Mouse (Mus musculus): ENCODE data around the gene Acvr1b. TPM values are rescaled to one million over a fixed set of nuclear protein-coding genes. Genes with fewer than 3 reads are reported as not detected.

Gene Acvr1b
- polyA plus RNA-seq, 1 experiment from 2014 or later: 12.6 TPM

- Histone ChIP-seq H3K27me3 (replicated peaks; ENCODE audit: control insufficient read depth, insufficient read depth, low read length) (no peaks in the 10 kb centered on the region), H3K27ac (ENCODE audit: low read depth) (no peak overlapping the region), H3K9me3 (ENCODE audit: control insufficient read depth, low read length) (peaks cover 5% of the 10 kb centered on the region; the same call in 1 of the 2 replicates), H3K9ac (ENCODE audit: low read length) (no peak overlapping the region), H3K4me1 (replicated peaks; ENCODE audit: control insufficient read depth, insufficient read depth, low read length) (no peaks in the 10 kb centered on the region), H3K4me3 (ENCODE audit: low read depth, low read length) (no peak overlapping the region), H3K36me3 (ENCODE audit: control insufficient read depth, insufficient read depth, low read length) (peaks cover 87% of the 10 kb centered on the region), H3K4me2 (ENCODE audit: low read length) (no peak overlapping the region)
- ATAC-seq (replicated peaks; ENCODE audit: low FRiP score, low TSS enrichment, low read depth) (peak; percentile 40; the same call in 1 of the 2 replicates), DNase-seq (ENCODE audit: low spot score) (no peak)
- 66% methylated on average over 4 of the region's 4 CpGs for WGBS
These were observed 29.8 kb downstream of the Acvr1b start for GRCm38 (mm10) chr15:101203673-101204072.

DNA sequence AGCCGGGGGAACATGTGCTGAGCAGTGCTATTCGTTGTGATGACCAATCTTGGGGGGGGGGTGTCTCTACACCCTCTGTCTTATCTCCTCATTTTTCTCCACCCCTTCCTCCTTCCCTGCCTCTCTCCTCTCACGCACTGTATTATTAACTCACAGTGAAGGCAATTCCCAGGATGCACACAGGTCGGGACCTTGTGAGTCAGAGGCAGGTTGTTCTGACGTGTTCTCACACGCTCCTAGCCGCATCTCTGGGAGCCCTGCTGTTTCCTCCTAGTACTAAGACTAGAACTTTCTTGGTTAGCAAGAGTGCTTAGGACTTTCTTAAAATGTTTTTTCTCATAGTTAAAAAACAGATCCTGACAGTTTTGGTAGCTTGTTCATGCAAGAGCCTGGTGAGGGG is 30.9 kb downstream of the Acvr1b start:
- Histone ChIP-seq H3K36me3 (ENCODE audit: control insufficient read depth, insufficient read depth, low read length) (peaks cover 89% of the 10 kb centered on the region), H3K4me3 (ENCODE audit: low read depth, low read length) (no peak overlapping the region), H3K27ac (ENCODE audit: low read depth) (no peak overlapping the region), H3K9me3 (ENCODE audit: control insufficient read depth, low read length) (peaks cover 5% of the 10 kb centered on the region; the same call in 1 of the 2 replicates), H3K4me1 (replicated peaks; ENCODE audit: control insufficient read depth, insufficient read depth, low read length) (no peaks in the 10 kb centered on the region), H3K27me3 (replicated peaks; ENCODE audit: control insufficient read depth, insufficient read depth, low read length) (no peaks in the 10 kb centered on the region), H3K4me2 (ENCODE audit: low read length) (no peak overlapping the region), H3K9ac (ENCODE audit: low read length) (no peak overlapping the region)
- 81% methylated on average over 7 of the region's 7 CpGs for WGBS
- DNase-seq (ENCODE audit: low spot score) (no peak), ATAC-seq (replicated peaks; ENCODE audit: low FRiP score, low TSS enrichment, low read depth) (no peak)

DNA sequence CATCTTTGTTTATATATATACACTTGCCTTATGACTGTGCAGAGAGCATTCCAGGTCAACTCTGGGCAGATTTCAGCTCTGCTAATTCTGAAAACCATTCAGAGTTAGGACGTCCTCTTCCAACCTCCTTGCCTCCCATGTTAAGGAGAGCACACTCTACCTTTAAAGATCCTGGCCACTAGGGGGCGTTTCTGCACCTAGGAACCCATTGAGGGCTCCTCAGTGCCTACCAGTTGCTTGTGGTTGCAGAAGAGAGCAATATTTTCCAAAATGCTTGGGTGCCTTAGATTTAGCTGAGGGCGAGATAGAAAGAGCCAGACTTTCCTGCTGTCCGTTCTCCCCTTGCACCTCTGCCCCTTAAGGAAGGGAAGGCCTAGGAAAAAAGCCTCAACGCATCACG is 36.4 kb downstream of the Acvr1b start:
- ATAC-seq (replicated peaks; ENCODE audit: low FRiP score, low TSS enrichment, low read depth): no peak

GRCm38 (mm10) chr15:101210998-101211613 is 37.2 kb downstream of the Acvr1b start:
- Histone ChIP-seq H3K4me1 (replicated peaks; ENCODE audit: control insufficient read depth, insufficient read depth, low read length) (no peaks in the 10 kb centered on the region), H3K9me3 (ENCODE audit: control insufficient read depth, low read length) (no peaks in the 10 kb centered on the region), H3K9ac (ENCODE audit: low read length) (no peak overlapping the region), H3K4me3 (ENCODE audit: low read depth, low read length) (no peak overlapping the region), H3K4me2 (ENCODE audit: low read length) (no peak overlapping the region), H3K27me3 (replicated peaks; ENCODE audit: control insufficient read depth, insufficient read depth, low read length) (no peaks in the 10 kb centered on the region), H3K27ac (ENCODE audit: low read depth) (no peak overlapping the region), H3K36me3 (ENCODE audit: control insufficient read depth, insufficient read depth, low read length) (peaks cover 64% of the 10 kb centered on the region)
- ATAC-seq (replicated peaks; ENCODE audit: low FRiP score, low TSS enrichment, low read depth) (no peak), DNase-seq (ENCODE audit: low spot score) (no peak)
- WGBS: 88% methylated on average over 14 of the region's 14 CpGs

More for the DNA sequence above, 36.4 kb downstream of the Acvr1b start:
- H3K9ac ChIP-seq (ENCODE audit: low read length): no peak overlapping the region
- no peaks in the 10 kb centered on the region for H3K4me1 ChIP-seq (replicated peaks; ENCODE audit: control insufficient read depth, insufficient read depth, low read length)
- no peak overlapping the region for H3K4me3 ChIP-seq (ENCODE audit: low read depth, low read length)
- WGBS: 63% methylated on average over 6 of the region's 6 CpGs
- H3K36me3 ChIP-seq (ENCODE audit: control insufficient read depth, insufficient read depth, low read length): peaks cover 68% of the 10 kb centered on the region
- H3K9me3 ChIP-seq (ENCODE audit: control insufficient read depth, low read length): no peaks in the 10 kb centered on the region
- no peak overlapping the region for H3K27ac ChIP-seq (ENCODE audit: low read depth)
- H3K27me3 ChIP-seq (replicated peaks; ENCODE audit: control insufficient read depth, insufficient read depth, low read length): no peaks in the 10 kb centered on the region
- DNase-seq (ENCODE audit: low spot score): peak; percentile 76
- H3K4me2 ChIP-seq (ENCODE audit: low read length): no peak overlapping the region

DNA sequence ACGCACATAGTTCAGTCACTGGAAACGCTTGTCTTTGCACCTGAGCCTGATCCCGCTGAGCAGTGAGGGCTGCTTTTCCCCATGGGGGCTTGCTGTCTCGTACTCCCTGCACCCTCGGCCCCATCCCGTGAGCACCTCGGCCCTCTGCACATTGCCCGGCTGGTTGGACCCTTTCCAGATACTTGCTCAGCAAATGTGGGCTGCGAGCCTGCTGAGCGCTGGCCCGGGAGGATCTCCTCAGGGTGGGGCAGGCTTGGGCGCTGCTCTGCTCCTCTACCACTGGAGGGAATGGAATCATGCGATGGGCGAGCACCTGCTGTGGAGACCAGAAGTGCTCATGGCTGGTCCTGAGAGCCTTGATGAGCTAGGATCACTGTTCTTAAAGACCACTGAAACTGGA is 38.6 kb downstream of the Acvr1b start:
- peaks cover 51% of the 10 kb centered on the region for H3K36me3 ChIP-seq (ENCODE audit: control insufficient read depth, insufficient read depth, low read length)

DNA sequence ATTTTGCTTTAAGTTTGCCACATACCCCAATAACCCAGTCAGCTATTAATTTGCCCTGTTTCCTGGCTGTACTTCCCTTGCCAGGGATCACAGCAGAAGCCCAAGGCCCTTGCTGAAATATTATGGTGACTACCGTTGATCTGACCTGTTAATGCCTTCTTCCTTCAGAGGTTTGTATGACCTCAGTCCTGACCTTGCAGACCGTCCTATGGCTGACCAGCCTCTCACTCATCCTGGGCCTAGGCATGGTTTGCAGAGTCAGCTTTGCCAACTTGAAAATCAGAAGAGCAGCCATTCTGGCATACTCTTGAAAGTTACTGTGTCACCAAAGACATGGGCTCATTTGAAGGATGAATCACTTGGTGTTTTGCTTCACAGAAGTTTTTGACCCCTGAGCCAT is 41.3 kb downstream of the Acvr1b start:
- no peak for DNase-seq (ENCODE audit: low spot score)
- Histone ChIP-seq H3K36me3 (ENCODE audit: control insufficient read depth, insufficient read depth, low read length) (peaks cover 32% of the 10 kb centered on the region), H3K4me3 (ENCODE audit: low read depth, low read length) (no peak overlapping the region), H3K4me2 (ENCODE audit: low read length) (no peak overlapping the region), H3K27me3 (replicated peaks; ENCODE audit: control insufficient read depth, insufficient read depth, low read length) (no peaks in the 10 kb centered on the region), H3K9ac (ENCODE audit: low read length) (no peak overlapping the region), H3K27ac (ENCODE audit: low read depth) (no peak overlapping the region), H3K4me1 (replicated peaks; ENCODE audit: control insufficient read depth, insufficient read depth, low read length) (no peaks in the 10 kb centered on the region), H3K9me3 (ENCODE audit: control insufficient read depth, low read length) (no peaks in the 10 kb centered on the region)
- ATAC-seq (replicated peaks; ENCODE audit: low FRiP score, low TSS enrichment, low read depth): no peak
- WGBS: 57% methylated on average over 2 of the region's 2 CpGs

More for the DNA sequence above, 38.6 kb downstream of the Acvr1b start:
- H3K9ac ChIP-seq (ENCODE audit: low read length): no peak overlapping the region
- no peak overlapping the region for H3K4me2 ChIP-seq (ENCODE audit: low read length)
- no peaks in the 10 kb centered on the region for H3K9me3 ChIP-seq (ENCODE audit: control insufficient read depth, low read length)
- no peak overlapping the region for H3K27ac ChIP-seq (ENCODE audit: low read depth)
- no peak for DNase-seq (ENCODE audit: low spot score)
- no peaks in the 10 kb centered on the region for H3K27me3 ChIP-seq (replicated peaks; ENCODE audit: control insufficient read depth, insufficient read depth, low read length)
- H3K4me1 ChIP-seq (replicated peaks; ENCODE audit: control insufficient read depth, insufficient read depth, low read length): no peaks in the 10 kb centered on the region
- H3K4me3 ChIP-seq (ENCODE audit: low read depth, low read length): no peak overlapping the region
- ATAC-seq (replicated peaks; ENCODE audit: low FRiP score, low TSS enrichment, low read depth): no peak
- WGBS: 77% methylated on average over 14 of the region's 14 CpGs

GRCm38 (mm10) chr15:101216036-101216435 is 42.2 kb downstream of the Acvr1b start:
- Histone ChIP-seq H3K4me2 (ENCODE audit: low read length) (no peak overlapping the region), H3K9ac (ENCODE audit: low read length) (no peak overlapping the region), H3K36me3 (ENCODE audit: control insufficient read depth, insufficient read depth, low read length) (peaks cover 25% of the 10 kb centered on the region), H3K4me1 (replicated peaks; ENCODE audit: control insufficient read depth, insufficient read depth, low read length) (peaks cover 4% of the 10 kb centered on the region), H3K27me3 (replicated peaks; ENCODE audit: control insufficient read depth, insufficient read depth, low read length) (no peaks in the 10 kb centered on the region), H3K9me3 (ENCODE audit: control insufficient read depth, low read length) (no peaks in the 10 kb centered on the region), H3K27ac (ENCODE audit: low read depth) (no peak overlapping the region), H3K4me3 (ENCODE audit: low read depth, low read length) (no peak overlapping the region)
- ATAC-seq (replicated peaks; ENCODE audit: low FRiP score, low TSS enrichment, low read depth): no peak
- 78% methylated on average over 4 of the region's 4 CpGs for WGBS
- DNase-seq (ENCODE audit: low spot score): no peak

DNA sequence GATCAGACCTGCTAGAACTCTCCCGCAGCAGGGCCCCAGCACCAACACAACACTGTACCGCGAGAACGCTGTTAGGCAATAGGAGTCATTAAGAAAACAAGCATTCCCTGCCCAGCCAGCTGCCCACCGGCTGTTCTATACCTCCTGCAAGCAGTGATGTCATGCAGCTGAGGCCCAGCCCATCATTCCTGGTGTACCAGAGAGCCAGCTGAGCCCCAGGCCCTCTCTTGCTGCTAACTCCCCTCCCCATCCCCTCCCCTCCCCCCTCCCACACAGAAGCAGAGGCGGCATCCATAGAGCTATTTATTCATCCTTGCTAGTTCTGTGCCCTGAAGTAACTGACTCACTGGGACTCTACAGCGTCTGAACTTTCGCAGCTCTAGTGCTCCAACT is 47.0 kb downstream of the Acvr1b start:
- Histone ChIP-seq H3K36me3 (ENCODE audit: control insufficient read depth, insufficient read depth, low read length) (no peaks in the 10 kb centered on the region), H3K4me2 (ENCODE audit: low read length) (no peak overlapping the region), H3K9ac (ENCODE audit: low read length) (no peak overlapping the region), H3K27me3 (replicated peaks; ENCODE audit: control insufficient read depth, insufficient read depth, low read length) (peaks cover 8% of the 10 kb centered on the region; the same call in 1 of the 2 replicates), H3K27ac (ENCODE audit: low read depth) (no peak overlapping the region), H3K4me1 (replicated peaks; ENCODE audit: control insufficient read depth, insufficient read depth, low read length) (peaks cover 35% of the 10 kb centered on the region), H3K4me3 (ENCODE audit: low read depth, low read length) (no peak overlapping the region), H3K9me3 (ENCODE audit: control insufficient read depth, low read length) (no peaks in the 10 kb centered on the region)
- DNase-seq (ENCODE audit: low spot score): no peak
- ATAC-seq (replicated peaks; ENCODE audit: low FRiP score, low TSS enrichment, low read depth): no peak
- 13% methylated on average over 8 of the region's 8 CpGs for WGBS

Data from intestine, embryonic 14.5 days (tissue).